Mouse (Mus musculus) CH12.LX (cell line): ENCODE results near the gene Lactbl1. TPM values are rescaled to one million over a fixed set of nuclear protein-coding genes. Genes with fewer than 3 reads are reported as not detected.

Experiments used
- DNase-seq: peaks from one replicate; pipeline ENCODE4 v3.0.0-alpha.2; 2013; ENCODE audit errors: extremely low read depth
- H3K27ac ChIP-seq: 2 replicates; pipeline ENCODE4 v1.5.1; 2012; ENCODE audit warnings: low read depth, mild to moderate bottlenecking, control low read depth, moderate library complexity; ENCODE audit not compliant: insufficient read depth
- H3K27me3 ChIP-seq: replicated peaks from 2 replicates; pipeline ENCODE3; 2012; ENCODE audit warnings: inconsistent platforms
- H3K36me3 ChIP-seq, 2 experiments: replicated peaks in 1 of 2; 2 replicates each; pipeline versions ENCODE3 to v1.6.1; 2012; ENCODE audit warnings: inconsistent platforms in 1 of 2, low read length in 1 of 2, mild to moderate bottlenecking in 1 of 2, mixed read lengths in 1 of 2, moderate library complexity in 1 of 2; ENCODE audit not compliant: control insufficient read depth in 1 of 2, insufficient read depth in 1 of 2
- H3K4me1 ChIP-seq, 2 experiments: 2 replicates each; pipeline ENCODE4 v1.6.1; 2012; ENCODE audit warnings: inconsistent platforms in 1 of 2, moderate library complexity in 1 of 2; ENCODE audit not compliant: insufficient read depth in 2 of 2, control insufficient read depth in 1 of 2
- H3K4me2 ChIP-seq: 2 replicates; pipeline ENCODE4 v1.6.1; 2012; ENCODE audit warnings: low read depth, mild to moderate bottlenecking, control low read depth; ENCODE audit not compliant: poor library complexity, insufficient read depth, severe bottlenecking
- H3K4me3 ChIP-seq, 3 experiments: fragments of 150-350 bp in 1 of 3; sonication (generic) in 1 of 3; replicated peaks in 1 of 3; 2 replicates each; pipeline versions ENCODE3 to v1.5.1; 2011 to 2012; ENCODE audit warnings: low read depth in 2 of 3, low read length in 2 of 3, mild to moderate bottlenecking in 2 of 3, moderate library complexity in 2 of 3, control low read depth in 1 of 3, improper control_type of control experiment in 1 of 3, inconsistent platforms in 1 of 3, mixed read lengths in 1 of 3; ENCODE audit not compliant: poor library complexity in 1 of 3
- H3K79me2 ChIP-seq: replicated peaks from 2 replicates; pipeline ENCODE4 v1.6.1; 2012; ENCODE audit warnings: mild to moderate bottlenecking, moderate library complexity; ENCODE audit not compliant: control insufficient read depth, poor library complexity, insufficient read depth, severe bottlenecking; ENCODE audit errors: extremely low read depth
- H3K9ac ChIP-seq: 2 replicates; pipeline ENCODE4 v1.6.1; 2012; ENCODE audit warnings: low read depth, mild to moderate bottlenecking, control low read depth, moderate library complexity; ENCODE audit not compliant: insufficient read depth
- H3K9me3 ChIP-seq: replicated peaks from 2 replicates; pipeline ENCODE3; 2012; ENCODE audit warnings: low read length, inconsistent platforms, mixed read lengths
- BHLHE40 ChIP-seq: IDR thresholded peaks from 2 replicates; pipeline ENCODE4 v1.6.1; 2011; ENCODE audit warnings: mild to moderate bottlenecking, low read depth, low read length, improper control_type of control experiment
- CHD1 ChIP-seq: IDR thresholded peaks from 2 replicates; pipeline ENCODE4 v1.6.1; 2012; ENCODE audit warnings: low read depth, low read length, improper control_type of control experiment, inconsistent platforms
- CTCF ChIP-seq, 2 experiments: IDR thresholded peaks in 1 of 2; conservative IDR thresholded peaks in 1 of 2; 2 replicates each; pipeline ENCODE4 v1.5.1; 2011 to 2012; ENCODE audit warnings: low read depth in 2 of 2, low read length in 2 of 2, improper control_type of control experiment in 1 of 2, inconsistent platforms in 1 of 2, mild to moderate bottlenecking in 1 of 2, moderate library complexity in 1 of 2
- E2F4 ChIP-seq: IDR thresholded peaks from 2 replicates; pipeline ENCODE4 v1.6.1; 2011; ENCODE audit warnings: low read depth, low read length, improper control_type of control experiment; ENCODE audit not compliant: insufficient replicate concordance
- ELF1 ChIP-seq: IDR thresholded peaks from 2 replicates; pipeline ENCODE4 v1.6.1; 2014; ENCODE audit warnings: low read depth, mild to moderate bottlenecking, inconsistent platforms, low read length, improper control_type of control experiment
- EP300 ChIP-seq: IDR thresholded peaks from 2 replicates; pipeline ENCODE4 v1.6.1; 2011; ENCODE audit warnings: low read length, improper control_type of control experiment
- ETS1 ChIP-seq: conservative IDR thresholded peaks from 2 replicates; pipeline ENCODE4 v1.6.1; 2012; ENCODE audit warnings: low read depth, mild to moderate bottlenecking, inconsistent platforms, low read length, improper control_type of control experiment, moderate library complexity
- JUND ChIP-seq: conservative IDR thresholded peaks from 2 replicates; pipeline ENCODE4 v1.6.1; 2011; ENCODE audit warnings: low read depth, low read length, improper control_type of control experiment
- MAX ChIP-seq: IDR thresholded peaks from 2 replicates; pipeline ENCODE4 v1.6.1; 2011; ENCODE audit warnings: low read length, improper control_type of control experiment
- MAZ ChIP-seq: IDR thresholded peaks from 2 replicates; pipeline ENCODE4 v1.6.1; 2012; ENCODE audit warnings: low read depth, mild to moderate bottlenecking, inconsistent platforms, low read length, improper control_type of control experiment, moderate library complexity
- MXI1 ChIP-seq: IDR thresholded peaks from 2 replicates; pipeline ENCODE4 v1.6.1; 2011; ENCODE audit warnings: mild to moderate bottlenecking, low read depth, low read length, improper control_type of control experiment
- NRF1 ChIP-seq: IDR thresholded peaks from 2 replicates; pipeline ENCODE4 v1.6.1; 2014; ENCODE audit warnings: low read depth, mild to moderate bottlenecking, inconsistent platforms, low read length, improper control_type of control experiment, moderate library complexity
- POLR2AphosphoS2 ChIP-seq: IDR thresholded peaks from 2 replicates; pipeline ENCODE4 v1.6.1; 2011; ENCODE audit warnings: low read depth, low read length, improper control_type of control experiment
- RAD21 ChIP-seq: IDR thresholded peaks from 2 replicates; pipeline ENCODE4 v1.6.1; 2011; ENCODE audit warnings: low read depth, mild to moderate bottlenecking, low read length, improper control_type of control experiment, moderate library complexity
- SIN3A ChIP-seq: IDR thresholded peaks from 2 replicates; pipeline ENCODE4 v1.6.1; 2012; ENCODE audit warnings: low read length, improper control_type of control experiment, inconsistent platforms
- SMC3 ChIP-seq: IDR thresholded peaks from 2 replicates; pipeline ENCODE4 v1.6.1; 2011; ENCODE audit warnings: low read depth, low read length, improper control_type of control experiment
- UBTF ChIP-seq: IDR thresholded peaks from 2 replicates; pipeline ENCODE4 v1.6.1; 2012; ENCODE audit warnings: low read depth, mild to moderate bottlenecking, inconsistent platforms, low read length, improper control_type of control experiment, moderate library complexity
- USF1 ChIP-seq: IDR thresholded peaks from 2 replicates; pipeline ENCODE4 v1.6.1; 2014; ENCODE audit warnings: low read depth, mild to moderate bottlenecking, inconsistent platforms, low read length, improper control_type of control experiment
- ZC3H11A ChIP-seq: IDR thresholded peaks from 2 replicates; pipeline ENCODE4 v1.6.1; 2012; ENCODE audit warnings: low read depth, mild to moderate bottlenecking, inconsistent platforms, low read length, improper control_type of control experiment
- ZMIZ1 ChIP-seq: IDR thresholded peaks from 2 replicates; pipeline ENCODE4 v1.6.1; 2012; ENCODE audit warnings: low read depth, mild to moderate bottlenecking, inconsistent platforms, low read length, improper control_type of control experiment
- dilution Hi-C: fragments of 300-500 bp; cut with MboI; formaldehyde crosslinking; loops from 2 replicates; pipeline ENCODE4 v1.14.3; 2020; ENCODE audit warnings: low sequenced_read_pairs; ENCODE audit not compliant: extremely low pct_unique_long_range_greater_than_20kb, extremely low pct_ligation_motif_present
- in situ Hi-C: fragments of 300-500 bp; cut with MboI; formaldehyde crosslinking; loops from 3 replicates; pipeline ENCODE4 v1.14.3; 2019; ENCODE audit warnings: low sequenced_read_pairs, low pct_ligation_motif_present, low pct_unique_long_range_greater_than_20kb, mixed read lengths
- polyA plus RNA-seq: library from polyadenylated mRNA; unstranded; fragments of >175 nt; gene quantifications from 2 replicates; pipeline ENCODE4 v1.2.1, GENCODE M21; 2012; ENCODE audit warnings: low read depth; ENCODE audit not compliant: insufficient read length
- total RNA-seq, 2 experiments: library from RNA; depleted of rRNA; stranded (reverse); fragments of 300-350 nt in 1 of 2; fragments of >200 nt in 1 of 2; gene quantifications; 2 replicates each; pipeline ENCODE4 v1.2.3; 2012 to 2014

The Lactbl1 gene
- total and polyA plus RNA-seq, 3 experiments, result not detected

GRCm38 (mm10) chr4:136613657-136614056 is 8.8 kb upstream of the Lactbl1 start:
- no peaks in the 10 kb centered on the region for H3K9me3 ChIP-seq
- in situ Hi-C loops, result loop anchor here (25.0 kb wide), 1 partner anchor 376 kb away; the partner anchor contains the start of gene Tcea3
- no peaks in the 10 kb centered on the region for H3K4me1 ChIP-seq
- DNase-seq, result no peak
- no peaks in the 10 kb centered on the region for H3K27me3 ChIP-seq
- no peak overlapping the region for H3K9ac ChIP-seq
- no peak overlapping the region for H3K4me3 ChIP-seq
- no peaks in the 10 kb centered on the region for H3K36me3 ChIP-seq
- H3K79me2 ChIP-seq, result no peaks in the 10 kb centered on the region
- H3K4me2 ChIP-seq, result no peak overlapping the region
- no peak overlapping the region for H3K27ac ChIP-seq
- no peak for TF ChIP-seq CHD1
- no peak for TF ChIP-seq E2F4
- no peak for TF ChIP-seq POLR2AphosphoS2
- TF ChIP-seq JUND, result no peak
- no peak for TF ChIP-seq NRF1
- TF ChIP-seq ETS1, result no peak
- TF ChIP-seq ZMIZ1, result no peak
- TF ChIP-seq EP300, result no peak
- no peak for TF ChIP-seq MAZ
- dilution Hi-C loops, result no loop called here

GRCm38 (mm10) chr4:136621336-136621735 is 1.1 kb upstream of the Lactbl1 start:
- no peaks in the 10 kb centered on the region for H3K79me2 ChIP-seq
- peak; percentile 90 for TF ChIP-seq SMC3
- TF ChIP-seq ZC3H11A, result peak; percentile 59; the same call in 1 of the 2 replicates
- TF ChIP-seq MAX, result no peak
- peak; percentile 100 for TF ChIP-seq RAD21
- no peak for TF ChIP-seq MAZ
- peak; percentile 45; the same call in 1 of the 2 replicates for TF ChIP-seq SIN3A
- TF ChIP-seq E2F4, result 0 out of 2 replicates have a peak, but pooled peaks have one; percentile 36
- TF ChIP-seq CTCF (conservative IDR thresholded peaks at IDR 0.05 in 1 of 2, IDR thresholded peaks at IDR 0.05 in 1 of 2; ENCODE audit: low read depth in 2 of 2, low read length in 2 of 2), result peak; percentile 84 to 95
- no peak for TF ChIP-seq ELF1
- no peak for TF ChIP-seq MXI1
- TF ChIP-seq UBTF, result no peak
- no peak for TF ChIP-seq NRF1
- no peak for TF ChIP-seq USF1
- TF ChIP-seq BHLHE40, result no peak
- peak; percentile 52 for DNase-seq
- in situ Hi-C loops, result loop anchor here (5.0 to 25.0 kb wide), 3 partner anchors 159 to 384 kb away; partner anchors contain the start of genes 6030445D17Rik and Tcea3
- H3K9ac ChIP-seq, result no peak overlapping the region
- no peaks in the 10 kb centered on the region for H3K27me3 ChIP-seq
- H3K27ac ChIP-seq, result no peak overlapping the region
- dilution Hi-C loops, result no loop called here
- H3K4me2 ChIP-seq, result no peak overlapping the region
- peaks cover 0 to under 1% of the 10 kb centered on the region in 2 experiments; a peak in 1 of 4 replicates for H3K4me1 ChIP-seq
- no peak overlapping the region for H3K4me3 ChIP-seq
- no peaks in the 10 kb centered on the region for H3K36me3 ChIP-seq
- no peaks in the 10 kb centered on the region for H3K9me3 ChIP-seq
